Mouse (Mus musculus): ENCODE measurements around the gene Ift122. TPM values are rescaled to one million over a fixed set of nuclear protein-coding genes. Genes with fewer than 3 reads are reported as not detected.

Ift122 gene
- polyA plus RNA-seq, 1 experiment from 2014 or later, result 2.2 TPM

DNA sequence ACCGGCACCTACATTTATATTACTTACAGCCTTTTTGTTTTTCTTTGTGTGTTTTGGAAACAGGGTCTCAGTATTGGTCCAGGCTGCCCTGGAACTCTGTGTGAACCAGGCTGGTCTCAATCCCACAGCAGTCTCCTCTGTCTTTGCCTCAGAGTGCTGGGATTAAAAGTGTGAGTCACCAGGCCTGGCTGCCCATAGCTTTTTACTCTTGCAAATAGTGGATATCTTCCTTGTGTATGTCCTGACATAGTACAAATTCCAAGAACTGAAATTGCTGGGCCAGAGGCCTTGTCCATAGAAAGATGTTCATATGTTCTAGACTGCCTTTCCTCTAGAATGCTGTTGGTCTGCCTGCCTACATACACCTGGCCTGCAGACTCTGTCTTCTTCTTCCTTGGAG lies 43.1 kb downstream of the Ift122 start:
- no peak for ATAC-seq (ENCODE audit: insufficient read depth)
- H3K27ac ChIP-seq (replicated peaks), result no peak overlapping the region
- no peak overlapping the region for H3K4me2 ChIP-seq
- H3K9ac ChIP-seq, result no peak overlapping the region
- H3K4me3 ChIP-seq (replicated peaks), result no peak overlapping the region
- 63% methylated on average over 1 of the region's 1 CpGs for WGBS (ENCODE audit: insufficient replicate concordance)
- H3K36me3 ChIP-seq (replicated peaks), result no peaks in the 10 kb centered on the region
- no peaks in the 10 kb centered on the region for H3K27me3 ChIP-seq
- H3K4me1 ChIP-seq (replicated peaks), result 0 out of 2 replicates have a peak, but pooled peaks cover 1% of the 10 kb centered on the region
- H3K9me3 ChIP-seq (replicated peaks), result no peaks in the 10 kb centered on the region

DNA sequence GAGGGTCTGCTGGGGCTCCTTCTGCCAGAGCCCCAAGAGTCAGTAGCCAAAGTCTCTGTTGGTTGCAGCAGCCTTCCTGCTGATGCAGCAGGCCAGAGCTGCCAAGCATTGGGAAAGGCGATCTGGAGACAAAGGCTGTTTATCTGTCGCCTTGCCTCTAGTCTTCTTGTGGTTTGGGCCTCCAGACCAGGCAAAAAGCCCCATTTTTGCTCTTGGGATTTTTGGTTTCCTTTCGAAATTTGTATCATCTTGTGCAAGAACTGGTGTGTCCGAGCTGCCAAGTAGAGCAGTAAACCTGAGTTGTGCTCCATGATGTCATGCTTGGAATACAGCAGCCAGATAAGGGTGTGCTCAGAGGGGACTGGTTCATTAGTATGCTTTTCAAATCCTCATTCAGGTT lies 43.8 kb downstream of the Ift122 start:
- Histone ChIP-seq H3K27me3 (no peaks in the 10 kb centered on the region), H3K9me3 (replicated peaks) (no peaks in the 10 kb centered on the region), H3K4me3 (replicated peaks) (no peak overlapping the region), H3K36me3 (replicated peaks) (no peaks in the 10 kb centered on the region), H3K4me1 (replicated peaks) (0 out of 2 replicates have a peak, but pooled peaks cover 4% of the 10 kb centered on the region), H3K27ac (replicated peaks) (no peak overlapping the region), H3K4me2 (no peak overlapping the region), H3K9ac (no peak overlapping the region)
- ATAC-seq (ENCODE audit: insufficient read depth), result no peak
- WGBS (ENCODE audit: insufficient replicate concordance), result 17% methylated on average over 4 of the region's 4 CpGs

DNA sequence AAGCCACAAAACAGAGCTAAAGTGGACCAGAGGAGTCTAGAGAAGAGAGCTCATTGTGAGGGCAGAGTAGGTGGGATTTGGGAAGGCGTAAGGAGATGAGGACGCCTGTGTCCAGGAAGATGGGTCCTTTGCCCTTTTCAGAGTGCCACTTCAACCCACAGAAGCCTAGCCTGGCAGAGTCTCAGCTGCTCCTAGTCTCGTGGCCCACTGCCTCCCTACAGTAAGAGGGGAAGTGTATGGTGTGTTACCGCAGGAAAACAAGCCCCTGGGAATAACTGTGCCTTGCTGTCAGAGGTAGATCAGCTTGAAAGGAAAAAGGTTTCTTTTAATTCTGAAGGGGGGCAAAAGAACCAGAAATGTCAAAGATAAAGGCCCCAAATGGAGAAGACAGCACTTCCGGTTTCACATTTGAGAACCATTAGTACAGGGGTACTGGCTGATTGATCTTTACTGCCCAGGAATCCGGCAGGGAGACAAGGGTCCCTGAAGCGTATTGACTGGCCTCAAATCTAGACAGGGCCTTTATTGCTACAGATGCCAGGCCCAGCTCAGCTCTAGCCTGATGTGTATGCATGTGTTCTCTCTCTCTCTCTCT lies 44.8 kb downstream of the Ift122 start:
- Histone ChIP-seq H3K27ac (replicated peaks) (no peak overlapping the region), H3K9me3 (replicated peaks) (no peaks in the 10 kb centered on the region), H3K4me3 (replicated peaks) (no peak overlapping the region), H3K27me3 (no peaks in the 10 kb centered on the region), H3K36me3 (replicated peaks) (no peaks in the 10 kb centered on the region), H3K4me1 (replicated peaks) (0 out of 2 replicates have a peak, but pooled peaks cover 4% of the 10 kb centered on the region), H3K9ac (no peak overlapping the region), H3K4me2 (no peak overlapping the region)
- no peak for ATAC-seq (ENCODE audit: insufficient read depth)
- 49% methylated on average over 7 of the region's 7 CpGs for WGBS (ENCODE audit: insufficient replicate concordance)

DNA sequence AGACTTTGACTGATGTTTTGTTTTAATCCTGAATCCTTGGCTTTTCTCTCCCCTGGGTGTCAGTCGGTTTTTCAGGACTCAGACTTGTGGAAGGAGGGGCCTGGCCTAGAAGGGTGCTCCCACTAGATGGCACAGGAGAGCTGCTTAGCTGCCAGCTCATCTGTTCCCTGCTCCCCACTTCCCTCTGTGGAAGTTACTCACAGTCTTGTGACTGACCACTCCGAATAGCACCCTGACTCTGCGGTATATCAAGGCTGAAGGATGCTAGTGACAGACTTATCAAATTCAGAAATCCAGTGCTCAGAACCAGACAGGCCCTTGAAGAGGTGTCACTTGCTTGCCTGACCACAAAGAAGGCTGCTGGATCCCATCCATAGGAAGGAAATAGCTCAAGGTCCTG lies 47.8 kb downstream of the Ift122 start:
- no peaks in the 10 kb centered on the region for H3K27me3 ChIP-seq
- 4% methylated on average over 3 of the region's 3 CpGs for WGBS (ENCODE audit: insufficient replicate concordance)
- ATAC-seq (ENCODE audit: insufficient read depth), result no peak
- no peak overlapping the region for H3K4me3 ChIP-seq (replicated peaks)
- no peak overlapping the region for H3K4me2 ChIP-seq
- H3K9ac ChIP-seq, result no peak overlapping the region
- no peaks in the 10 kb centered on the region for H3K9me3 ChIP-seq (replicated peaks)
- no peak overlapping the region for H3K27ac ChIP-seq (replicated peaks)
- 0 out of 2 replicates have a peak, but pooled peaks cover 4% of the 10 kb centered on the region for H3K4me1 ChIP-seq (replicated peaks)
- H3K36me3 ChIP-seq (replicated peaks), result no peaks in the 10 kb centered on the region

DNA sequence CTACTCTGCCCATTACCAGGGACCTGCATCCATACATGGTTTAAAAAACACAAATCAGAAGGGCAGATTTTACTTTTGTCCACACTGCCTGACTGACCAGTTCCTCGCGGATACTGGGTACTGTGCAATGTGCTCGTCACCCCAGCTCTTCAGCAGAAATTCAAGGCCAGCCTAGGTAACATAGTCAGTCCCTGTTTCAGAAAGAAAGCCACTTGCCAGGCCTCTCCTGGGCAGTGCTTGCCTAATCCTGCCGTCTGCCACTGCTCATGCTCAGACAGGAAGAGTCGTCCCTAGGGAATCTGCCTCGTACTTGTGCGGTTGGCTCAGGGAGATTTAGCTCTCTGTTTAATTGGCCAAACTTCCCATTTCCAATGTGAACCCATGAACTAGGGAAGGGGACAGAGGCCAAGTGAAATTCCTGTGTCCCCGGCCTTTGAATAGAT lies 48.2 kb downstream of the Ift122 start:
- no peaks in the 10 kb centered on the region for H3K36me3 ChIP-seq (replicated peaks)
- WGBS (ENCODE audit: insufficient replicate concordance), result 69% methylated on average over 8 of the region's 8 CpGs
- no peak overlapping the region for H3K4me2 ChIP-seq
- no peaks in the 10 kb centered on the region for H3K9me3 ChIP-seq (replicated peaks)
- H3K27ac ChIP-seq (replicated peaks), result no peak overlapping the region
- no peak overlapping the region for H3K4me3 ChIP-seq (replicated peaks)
- H3K4me1 ChIP-seq (replicated peaks), result 0 out of 2 replicates have a peak, but pooled peaks cover 4% of the 10 kb centered on the region
- H3K27me3 ChIP-seq, result no peaks in the 10 kb centered on the region
- no peak for ATAC-seq (ENCODE audit: insufficient read depth)
- no peak overlapping the region for H3K9ac ChIP-seq

DNA sequence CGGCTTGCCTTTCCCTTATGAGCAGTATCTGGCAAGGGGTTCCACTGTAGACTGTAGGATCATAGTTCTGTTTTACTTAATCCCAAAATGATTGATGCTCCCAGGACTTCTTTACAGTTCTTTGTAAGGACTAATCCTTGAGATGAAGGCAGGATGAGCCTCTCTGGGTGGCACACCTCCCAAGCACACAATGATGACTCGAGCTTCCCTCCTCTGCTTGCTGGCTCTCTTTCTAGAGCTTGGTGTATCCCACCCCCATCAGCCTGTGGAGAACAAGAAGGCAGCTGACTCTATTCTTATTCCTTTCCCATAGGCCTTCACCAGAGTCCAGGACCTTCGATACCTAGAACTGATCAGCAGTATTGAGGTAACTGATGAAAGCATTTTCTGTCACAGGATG lies 49.3 kb downstream of the Ift122 start:
- no peak overlapping the region for H3K4me3 ChIP-seq (replicated peaks)
- H3K27ac ChIP-seq (replicated peaks), result no peak overlapping the region
- H3K9me3 ChIP-seq (replicated peaks), result no peaks in the 10 kb centered on the region
- no peaks in the 10 kb centered on the region for H3K36me3 ChIP-seq (replicated peaks)
- no peak overlapping the region for H3K9ac ChIP-seq
- 0 out of 2 replicates have a peak, but pooled peaks cover 7% of the 10 kb centered on the region for H3K4me1 ChIP-seq (replicated peaks)
- H3K4me2 ChIP-seq, result no peak overlapping the region
- ATAC-seq (ENCODE audit: insufficient read depth), result no peak
- WGBS (ENCODE audit: insufficient replicate concordance), result 64% methylated on average over 3 of the region's 3 CpGs
- no peaks in the 10 kb centered on the region for H3K27me3 ChIP-seq

DNA sequence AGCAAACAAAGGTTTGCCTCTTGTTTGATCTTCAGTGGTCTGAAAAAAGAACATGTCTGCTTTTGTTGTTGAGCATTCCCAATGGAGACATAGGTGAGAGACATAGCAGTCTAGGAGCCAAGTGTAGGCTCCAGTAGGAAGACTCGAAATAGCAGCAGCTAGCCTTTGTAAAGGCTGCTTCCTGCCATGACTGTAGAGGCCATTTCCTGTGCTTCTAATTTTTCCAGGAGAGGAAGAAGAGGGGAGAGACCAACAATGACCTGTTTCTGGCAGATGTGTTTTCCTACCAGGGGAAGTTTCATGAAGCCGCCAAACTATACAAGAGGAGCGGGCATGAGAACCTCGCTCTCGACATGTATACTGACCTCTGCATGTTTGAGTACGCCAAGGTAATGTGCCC lies 52.3 kb downstream of the Ift122 start:
- WGBS (ENCODE audit: insufficient replicate concordance), result 54% methylated on average over 6 of the region's 6 CpGs
- ATAC-seq (ENCODE audit: insufficient read depth), result no peak
- Histone ChIP-seq H3K4me2 (no peak overlapping the region), H3K9ac (no peak overlapping the region), H3K36me3 (replicated peaks) (no peaks in the 10 kb centered on the region), H3K4me3 (replicated peaks) (no peak overlapping the region), H3K4me1 (replicated peaks) (peaks cover 32% of the 10 kb centered on the region), H3K27me3 (no peaks in the 10 kb centered on the region), H3K9me3 (replicated peaks) (no peaks in the 10 kb centered on the region), H3K27ac (replicated peaks) (no peak overlapping the region)

DNA sequence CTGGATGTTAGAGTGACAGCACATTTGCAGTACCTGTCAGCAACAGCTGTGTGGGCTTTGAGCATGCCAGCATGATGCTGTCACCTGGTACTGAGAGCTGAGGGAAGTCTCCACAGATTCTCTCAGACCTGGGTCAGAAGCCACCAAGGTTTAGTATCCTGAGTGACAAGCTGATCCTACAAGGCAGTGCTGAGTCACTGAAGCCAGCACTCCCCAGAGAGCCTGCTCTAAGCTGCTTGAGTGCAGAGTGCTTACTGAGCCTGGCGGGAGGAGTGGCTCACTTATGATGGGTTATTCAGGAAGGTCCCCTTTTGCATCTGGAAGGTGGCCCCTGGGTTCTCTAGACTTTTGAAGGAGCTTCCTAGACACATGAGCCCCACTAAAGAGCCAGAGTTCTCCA lies 53.2 kb downstream of the Ift122 start:
- WGBS (ENCODE audit: insufficient replicate concordance), result 21% methylated on average over 1 of the region's 1 CpGs
- Histone ChIP-seq H3K9me3 (replicated peaks) (no peaks in the 10 kb centered on the region), H3K9ac (no peak overlapping the region), H3K27ac (replicated peaks) (no peak overlapping the region), H3K4me1 (replicated peaks) (peaks cover 30% of the 10 kb centered on the region), H3K27me3 (no peaks in the 10 kb centered on the region), H3K4me3 (replicated peaks) (no peak overlapping the region), H3K36me3 (replicated peaks) (no peaks in the 10 kb centered on the region), H3K4me2 (no peak overlapping the region)
- no peak for ATAC-seq (ENCODE audit: insufficient read depth)

DNA sequence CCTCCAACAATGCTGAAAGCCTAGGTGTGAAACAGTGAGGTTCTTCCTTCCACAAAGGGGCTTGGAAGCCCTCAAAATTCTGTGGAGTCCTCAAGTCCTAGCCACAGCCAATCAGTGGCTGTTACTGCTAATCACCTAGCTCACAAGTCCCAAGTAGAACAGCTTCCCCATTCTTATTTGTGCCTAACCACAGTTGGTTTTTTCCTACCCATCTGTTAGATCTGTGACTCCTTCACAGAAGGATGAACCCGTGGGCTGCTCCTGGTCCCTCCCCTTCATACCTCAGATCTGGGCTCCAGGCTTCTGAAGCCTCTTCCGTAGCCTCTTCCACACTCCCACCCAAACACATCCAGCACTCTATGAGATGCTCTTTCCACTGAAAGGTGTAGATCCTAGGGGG lies 53.6 kb downstream of the Ift122 start:
- Histone ChIP-seq H3K36me3 (replicated peaks) (no peaks in the 10 kb centered on the region), H3K27ac (replicated peaks) (no peak overlapping the region), H3K4me2 (no peak overlapping the region), H3K9me3 (replicated peaks) (no peaks in the 10 kb centered on the region), H3K4me1 (replicated peaks) (peaks cover 29% of the 10 kb centered on the region), H3K27me3 (no peaks in the 10 kb centered on the region), H3K9ac (no peak overlapping the region), H3K4me3 (replicated peaks) (no peak overlapping the region)
- no peak for ATAC-seq (ENCODE audit: insufficient read depth)
- 36% methylated on average over 2 of the region's 2 CpGs for WGBS (ENCODE audit: insufficient replicate concordance)

DNA sequence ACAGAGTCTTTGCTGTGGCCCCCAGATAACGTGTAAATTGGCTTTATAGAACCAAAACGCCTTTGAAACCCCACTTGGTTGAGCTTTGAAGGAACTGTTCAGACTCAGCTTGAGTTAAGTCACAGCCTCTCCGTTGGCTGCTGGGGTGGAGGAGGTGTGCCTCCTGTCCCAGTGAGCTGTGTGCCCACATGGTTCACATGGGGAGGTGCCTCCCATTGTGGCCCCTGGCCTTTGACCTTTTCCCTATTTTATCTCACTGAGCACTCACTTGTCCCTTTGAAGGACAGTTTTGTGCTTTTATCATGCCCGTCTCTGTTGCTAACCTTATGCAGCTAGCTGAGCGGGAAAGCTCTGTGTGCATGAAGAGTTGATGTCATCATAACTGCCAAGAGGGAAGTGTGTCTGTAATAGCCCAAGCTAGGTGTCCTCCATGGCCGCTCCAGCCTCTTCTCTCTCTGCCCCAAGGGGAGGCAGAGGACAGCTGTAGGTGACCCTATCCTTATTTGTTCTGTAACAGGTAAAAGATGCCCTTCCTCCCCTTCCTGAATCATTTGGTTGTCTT lies 55.2 kb downstream of the Ift122 start:
- no peaks in the 10 kb centered on the region for H3K27me3 ChIP-seq
- peak overlapping the region; percentile 3; the same call in 1 of the 2 replicates for H3K27ac ChIP-seq (replicated peaks)
- 10% methylated on average over 6 of the region's 6 CpGs for WGBS (ENCODE audit: insufficient replicate concordance)
- H3K4me2 ChIP-seq, result peak overlapping the region; percentile 8; the same call in 1 of the 2 replicates
- no peak overlapping the region for H3K4me3 ChIP-seq (replicated peaks)
- H3K4me1 ChIP-seq (replicated peaks), result peaks cover 29% of the 10 kb centered on the region
- peak; percentile 26; the same call in 1 of the 2 replicates for ATAC-seq (ENCODE audit: insufficient read depth)
- no peaks in the 10 kb centered on the region for H3K9me3 ChIP-seq (replicated peaks)
- H3K36me3 ChIP-seq (replicated peaks), result no peaks in the 10 kb centered on the region
- H3K9ac ChIP-seq, result no peak overlapping the region

DNA sequence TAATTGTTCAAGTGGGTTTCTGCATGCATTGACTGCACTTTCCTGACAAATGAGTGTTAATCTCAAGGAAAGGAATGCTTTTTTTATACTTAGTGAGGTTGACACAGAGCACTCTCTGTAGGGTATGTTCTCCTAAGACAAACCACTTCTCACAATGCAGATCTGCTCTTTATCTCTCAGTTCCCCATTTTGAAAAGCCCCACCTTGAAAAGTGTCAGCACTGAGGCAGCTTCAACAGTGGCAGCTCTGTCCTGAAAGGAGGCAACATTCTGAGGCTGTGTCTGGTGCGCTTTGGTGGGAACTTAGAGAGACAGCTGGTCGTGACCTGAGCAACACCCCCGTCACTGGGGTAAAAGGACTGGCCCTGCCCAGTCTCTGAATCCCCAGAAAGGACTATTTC lies 55.8 kb downstream of the Ift122 start:
- Histone ChIP-seq H3K27me3 (no peaks in the 10 kb centered on the region), H3K27ac (replicated peaks) (peak overlapping the region; percentile 3; the same call in 1 of the 2 replicates), H3K9ac (no peak overlapping the region), H3K4me1 (replicated peaks) (peaks cover 29% of the 10 kb centered on the region), H3K4me2 (no peak overlapping the region), H3K9me3 (replicated peaks) (no peaks in the 10 kb centered on the region), H3K36me3 (replicated peaks) (no peaks in the 10 kb centered on the region), H3K4me3 (replicated peaks) (no peak overlapping the region)
- ATAC-seq (ENCODE audit: insufficient read depth), result no peak
- WGBS (ENCODE audit: insufficient replicate concordance), result 12% methylated on average over 3 of the region's 3 CpGs

All from liver, embryonic 15.5 days (tissue).